Mouse (Mus musculus) myocyte (in vitro differentiated cells): ENCODE results near the gene Socs7. TPM values are rescaled to one million over a fixed set of nuclear protein-coding genes. Genes with fewer than 3 reads are reported as not detected.

Source experiments
- H3K27me3 ChIP-seq: one replicate; pipeline ENCODE4 v1.6.1; 2011; ENCODE audit not compliant: control insufficient read depth, insufficient read depth, insufficient read length
- H3K36me3 ChIP-seq: one replicate; pipeline ENCODE4 v1.6.1; 2011; ENCODE audit not compliant: control insufficient read depth, insufficient read depth
- H3K4me2 ChIP-seq: one replicate; pipeline ENCODE4 v1.6.1; 2011; ENCODE audit warnings: low read depth, control low read depth
- H3K4me3 ChIP-seq: one replicate; pipeline ENCODE4 v1.5.1; 2011; ENCODE audit warnings: mild to moderate bottlenecking, control low read depth, moderate library complexity
- H3K79me2 ChIP-seq: one replicate; pipeline ENCODE4 v1.6.1; 2011; ENCODE audit not compliant: control insufficient read depth, insufficient read depth
- H3ac ChIP-seq: one replicate; pipeline ENCODE4 v1.6.1; 2011; ENCODE audit not compliant: control insufficient read depth, insufficient read length
- CEBPB ChIP-seq: IDR thresholded peaks from 2 replicates; pipeline ENCODE4 v1.6.1; 2011; ENCODE audit warnings: mild to moderate bottlenecking, moderate library complexity; ENCODE audit not compliant: poor library complexity, insufficient read depth, severe bottlenecking
- E2F4 ChIP-seq: IDR thresholded peaks from one replicate; pipeline ENCODE4 v1.6.1; 2011; ENCODE audit warnings: mild to moderate bottlenecking, control low read depth, moderate library complexity; ENCODE audit not compliant: insufficient read depth
- MAX ChIP-seq: IDR thresholded peaks from one replicate; pipeline ENCODE4 v1.6.1; 2011; ENCODE audit warnings: low read depth, mild to moderate bottlenecking, control low read depth
- MYOD1 ChIP-seq, 3 experiments: IDR thresholded peaks; one replicate each; pipeline ENCODE4 v1.6.1; 2011; ENCODE audit warnings: control low read depth in 2 of 3, low read depth in 2 of 3, mild to moderate bottlenecking in 2 of 3, moderate library complexity in 1 of 3; ENCODE audit not compliant: insufficient read length in 2 of 3, control insufficient read depth in 1 of 3
- MYOG ChIP-seq, 3 experiments: IDR thresholded peaks; one replicate each; pipeline ENCODE4 v1.6.1; 2011; ENCODE audit warnings: control low read depth in 2 of 3, low read depth in 2 of 3, mild to moderate bottlenecking in 2 of 3; ENCODE audit not compliant: insufficient read length in 2 of 3, control insufficient read depth in 1 of 3, insufficient read depth in 1 of 3
- POLR2A ChIP-seq: IDR thresholded peaks from one replicate; pipeline ENCODE4 v1.6.1; 2011; ENCODE audit warnings: low read depth, mild to moderate bottlenecking, control low read depth, moderate library complexity; ENCODE audit not compliant: insufficient read length
- POLR2AphosphoS2 ChIP-seq: IDR thresholded peaks from one replicate; pipeline ENCODE4 v1.6.1; 2011; ENCODE audit warnings: low read depth, control low read depth; ENCODE audit not compliant: insufficient read length
- REST ChIP-seq: IDR thresholded peaks from one replicate; pipeline ENCODE4 v1.6.1; 2011; ENCODE audit warnings: mild to moderate bottlenecking, control low read depth, moderate library complexity; ENCODE audit not compliant: insufficient read depth, insufficient read length
- SRF ChIP-seq: IDR thresholded peaks from one replicate; pipeline ENCODE4 v1.6.1; 2011; ENCODE audit warnings: low read depth; ENCODE audit not compliant: control insufficient read depth, insufficient read length
- TCF12 ChIP-seq: IDR thresholded peaks from one replicate; pipeline ENCODE4 v1.6.1; 2011; ENCODE audit warnings: mild to moderate bottlenecking, control low read depth; ENCODE audit not compliant: poor library complexity, insufficient read depth, severe bottlenecking
- TCF3 ChIP-seq: IDR thresholded peaks from one replicate; pipeline ENCODE4 v1.6.1; 2011; ENCODE audit warnings: low read depth, control low read depth; ENCODE audit not compliant: insufficient read length
- USF1 ChIP-seq: IDR thresholded peaks from one replicate; pipeline ENCODE4 v1.6.1; 2011; ENCODE audit warnings: low read depth, mild to moderate bottlenecking, control low read depth, moderate library complexity
- polyA plus RNA-seq: library from polyadenylated mRNA; unstranded; fragments of >200 nt; fragmentation: generic; extraction: Trizol; gene quantifications from one replicate; pipeline ENCODE4 v1.2.1, GENCODE M21; 2012; ENCODE audit warnings: missing spikeins

Socs7 gene
- polyA plus RNA-seq, 1 experiment = 19.8 TPM

DNA sequence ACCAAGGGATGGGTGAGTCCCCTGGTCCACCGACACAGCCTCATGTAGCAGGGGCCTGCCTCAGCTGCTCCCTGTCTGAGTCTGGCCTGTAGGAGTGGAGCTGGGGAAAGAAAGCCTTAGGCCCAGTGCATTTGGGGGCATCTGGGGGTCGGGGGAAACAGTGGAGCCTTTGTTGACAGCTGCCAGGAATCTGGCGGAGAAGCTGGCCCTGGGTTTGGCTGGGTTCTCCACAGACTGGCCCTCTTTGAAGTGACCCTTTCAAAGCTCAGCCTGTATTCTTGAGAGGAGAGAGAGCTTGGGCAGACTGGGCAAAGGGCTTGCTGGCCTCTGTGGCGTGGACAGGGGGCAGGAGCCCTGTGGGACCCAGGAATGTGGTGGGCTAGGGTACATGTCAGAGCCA, 60.2 kb downstream of the Socs7 start:
- no peaks in the 10 kb centered on the region for H3K27me3 ChIP-seq
- H3K79me2 ChIP-seq = peaks cover 85% of the 10 kb centered on the region
- TF ChIP-seq CEBPB (no peak), E2F4 (no peak), MAX (no peak), USF1 (no peak), REST (no peak), POLR2AphosphoS2 (no peak), SRF (no peak), MYOD1 (IDR thresholded peaks at IDR 0.05; ENCODE audit: control insufficient read depth in 1 of 3, insufficient read length in 2 of 3, low read depth in 2 of 3) (no peak), TCF3 (no peak), MYOG (IDR thresholded peaks at IDR 0.05; ENCODE audit: control insufficient read depth in 1 of 3, insufficient read depth in 1 of 3, insufficient read length in 2 of 3, low read depth in 2 of 3) (no peak), TCF12 (no peak), POLR2A (no peak)
- no peaks in the 10 kb centered on the region for H3K36me3 ChIP-seq
- no peak overlapping the region for H3K4me2 ChIP-seq
- no peak overlapping the region for H3ac ChIP-seq
- H3K4me3 ChIP-seq = no peak overlapping the region

DNA sequence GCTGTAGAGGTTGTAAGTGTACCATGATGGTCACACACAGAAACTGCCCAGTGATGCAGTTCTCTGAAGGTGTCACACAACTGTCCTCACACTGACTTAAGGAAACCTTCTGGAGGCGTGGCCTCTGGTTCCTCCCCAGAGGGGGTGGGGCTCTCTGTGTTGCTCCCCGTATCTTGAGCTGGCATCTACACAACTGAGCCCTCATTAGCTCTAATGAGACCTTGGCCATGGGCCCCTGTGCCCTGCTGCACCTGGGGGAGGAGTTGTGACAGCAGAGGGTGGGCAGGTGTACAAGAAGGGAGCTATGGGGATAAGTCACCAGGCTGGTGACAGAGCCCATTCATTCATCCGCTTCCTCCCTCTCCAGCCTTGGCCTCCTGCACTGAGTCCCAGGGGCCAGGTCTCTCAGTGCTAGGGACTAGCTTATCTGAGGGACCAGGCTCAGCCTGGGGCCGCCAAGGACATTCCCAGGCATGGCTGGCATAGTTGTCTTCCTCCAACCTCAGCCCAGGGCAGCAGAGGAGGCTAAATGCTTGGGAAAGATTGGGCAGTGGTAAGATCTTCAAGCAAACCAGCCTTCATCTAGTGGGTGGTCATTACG, 61.8 kb downstream of the Socs7 start:
- no peak overlapping the region for H3K4me2 ChIP-seq
- no peak overlapping the region for H3K4me3 ChIP-seq
- H3K79me2 ChIP-seq = peaks cover 72% of the 10 kb centered on the region
- H3K27me3 ChIP-seq = no peaks in the 10 kb centered on the region
- no peak overlapping the region for H3ac ChIP-seq
- no peak for TF ChIP-seq POLR2A
- TF ChIP-seq USF1 = no peak
- TF ChIP-seq MYOD1 (IDR thresholded peaks at IDR 0.05; ENCODE audit: control insufficient read depth in 1 of 3, insufficient read length in 2 of 3, low read depth in 2 of 3) = no peak
- TF ChIP-seq E2F4 = no peak
- no peak for TF ChIP-seq CEBPB
- TF ChIP-seq POLR2AphosphoS2 = no peak
- TF ChIP-seq REST = no peak
- no peak for TF ChIP-seq SRF
- TF ChIP-seq MAX = no peak
- TF ChIP-seq MYOG (IDR thresholded peaks at IDR 0.05; ENCODE audit: control insufficient read depth in 1 of 3, insufficient read depth in 1 of 3, insufficient read length in 2 of 3, low read depth in 2 of 3) = no peak
- no peak for TF ChIP-seq TCF3
- TF ChIP-seq TCF12 = no peak
- no peaks in the 10 kb centered on the region for H3K36me3 ChIP-seq

DNA sequence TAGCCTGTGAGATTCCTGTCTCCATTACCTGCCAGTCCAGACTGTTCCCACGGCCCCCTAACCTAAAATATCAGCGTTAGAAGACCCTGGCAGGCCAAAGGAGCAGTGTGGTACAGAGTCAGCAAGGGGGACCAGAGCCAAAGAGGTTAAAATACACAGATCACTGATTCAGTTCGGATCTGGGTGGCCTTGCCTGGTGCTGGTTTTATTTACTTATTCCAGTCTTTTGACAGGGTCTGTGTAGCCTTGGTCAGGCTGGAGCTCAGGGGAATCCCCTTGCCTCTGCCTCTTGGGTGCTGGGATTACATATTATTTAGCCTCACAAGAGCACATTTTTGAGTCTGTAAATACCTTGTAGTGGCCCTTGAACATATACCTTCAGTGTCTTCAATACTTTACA, 62.5 kb downstream of the Socs7 start:
- Histone ChIP-seq H3K36me3 (no peaks in the 10 kb centered on the region), H3K27me3 (no peaks in the 10 kb centered on the region), H3K4me3 (no peak overlapping the region), H3K4me2 (no peak overlapping the region), H3ac (no peak overlapping the region), H3K79me2 (peaks cover 73% of the 10 kb centered on the region)
- TF ChIP-seq MAX (no peak), SRF (no peak), TCF12 (no peak), TCF3 (no peak), REST (no peak)

DNA sequence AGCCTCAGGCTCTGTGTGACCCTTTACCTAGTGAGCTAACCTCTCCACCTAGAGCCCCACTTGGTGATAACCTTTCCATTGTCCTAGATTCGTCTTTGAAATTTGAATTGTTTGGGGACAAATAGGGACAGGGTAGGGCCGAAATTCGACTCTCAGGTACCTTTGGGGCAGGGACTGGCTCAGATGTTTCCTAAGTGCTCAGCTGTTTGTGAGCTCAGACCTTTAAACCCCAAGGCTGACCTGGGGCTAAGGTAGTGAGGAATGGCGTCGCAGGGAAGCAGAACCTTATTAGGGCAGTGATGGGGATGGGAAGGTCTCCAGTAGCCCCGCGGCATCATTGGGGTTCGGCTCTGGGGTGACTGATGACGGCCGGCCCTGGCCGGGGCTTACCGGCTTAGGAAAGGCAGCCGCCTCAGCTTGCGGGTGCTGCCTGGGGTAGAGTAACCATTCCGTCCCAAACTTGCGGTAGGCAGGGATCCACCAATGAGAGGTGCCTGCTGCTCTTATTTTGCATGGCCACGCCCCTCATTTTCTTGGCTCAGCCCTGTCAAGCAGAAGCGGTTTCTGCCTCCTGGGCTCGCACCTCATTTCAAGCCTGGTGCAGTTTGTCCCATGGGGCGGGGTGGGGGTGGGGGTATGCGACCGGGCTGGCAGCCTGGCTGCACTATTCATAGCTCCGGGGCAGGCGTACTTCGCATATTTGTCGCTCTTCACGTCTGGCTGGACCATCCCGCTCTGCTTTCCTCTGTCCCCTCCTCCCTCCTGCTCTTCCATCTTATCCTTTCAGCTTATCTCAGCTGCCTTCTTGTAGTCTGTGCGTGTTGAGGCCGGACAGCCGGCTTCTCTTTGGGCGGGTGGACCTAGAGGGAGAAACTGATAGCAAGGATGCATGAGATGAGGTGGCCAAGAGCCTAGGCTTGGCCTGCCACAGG, 65.7 kb downstream of the Socs7 start:
- no peaks in the 10 kb centered on the region for H3K36me3 ChIP-seq
- H3ac ChIP-seq = no peak overlapping the region
- peak overlapping the region; percentile 13 for H3K4me3 ChIP-seq
- no peaks in the 10 kb centered on the region for H3K27me3 ChIP-seq
- H3K4me2 ChIP-seq = peak overlapping the region; percentile 94
- H3K79me2 ChIP-seq = peaks cover 69% of the 10 kb centered on the region
- no peak for TF ChIP-seq REST
- no peak for TF ChIP-seq POLR2AphosphoS2
- no peak for TF ChIP-seq CEBPB
- no peak for TF ChIP-seq TCF3
- TF ChIP-seq POLR2A = peak; percentile 11
- no peak for TF ChIP-seq USF1
- peak in 1 of 3 experiments; percentile 17 for TF ChIP-seq MYOD1 (IDR thresholded peaks at IDR 0.05; ENCODE audit: control insufficient read depth in 1 of 3, insufficient read length in 2 of 3, low read depth in 2 of 3)
- no peak for TF ChIP-seq TCF12
- TF ChIP-seq MYOG (IDR thresholded peaks at IDR 0.05; ENCODE audit: control insufficient read depth in 1 of 3, insufficient read depth in 1 of 3, insufficient read length in 2 of 3, low read depth in 2 of 3) = peak in 1 of 3 experiments; percentile 7
- peak; percentile 78 for TF ChIP-seq SRF

DNA sequence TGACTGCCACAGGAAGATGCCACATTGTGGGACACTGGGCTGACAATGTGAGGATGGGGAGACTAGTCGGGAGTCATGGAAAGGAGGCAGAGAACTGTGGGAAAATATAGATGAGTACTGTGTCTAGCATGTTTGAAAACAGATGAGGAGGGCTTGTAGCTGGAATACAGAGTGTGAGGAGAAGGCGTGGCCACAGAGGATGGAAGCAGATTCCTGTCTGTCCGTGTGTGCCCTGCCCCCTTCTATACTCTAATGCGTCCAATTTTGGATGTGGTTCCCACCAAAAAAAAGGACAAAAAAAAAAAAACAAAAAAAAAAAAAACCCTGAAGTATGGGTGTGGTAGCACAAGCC, 66.4 kb downstream of the Socs7 start:
- TF ChIP-seq POLR2A (peak; percentile 15), MYOG (IDR thresholded peaks at IDR 0.05; ENCODE audit: control insufficient read depth in 1 of 3, insufficient read depth in 1 of 3, insufficient read length in 2 of 3, low read depth in 2 of 3) (no peak), MAX (no peak), E2F4 (no peak), USF1 (no peak)

More for the DNA sequence above, 66.4 kb downstream of the Socs7 start:
- peak overlapping the region; percentile 13 for H3K4me3 ChIP-seq
- no peak overlapping the region for H3ac ChIP-seq
- H3K27me3 ChIP-seq = no peaks in the 10 kb centered on the region
- H3K36me3 ChIP-seq = no peaks in the 10 kb centered on the region
- H3K4me2 ChIP-seq = peak overlapping the region; percentile 94
- H3K79me2 ChIP-seq = peaks cover 69% of the 10 kb centered on the region
